Mouse (Mus musculus) hindbrain, embryonic 15.5 days (tissue): ENCODE data around the gene Spg11. TPM values are rescaled to one million over a fixed set of nuclear protein-coding genes. Genes with fewer than 3 reads are reported as not detected.

ENCODE experiments used
- ATAC-seq: fragments of 200-750 bp; cut with Nextera tagmentation; 2 replicates; pipeline ENCODE4 v1.8.0; 2017; ENCODE audit warnings: low read depth, moderate number of reproducible peaks, moderate TSS enrichment; ENCODE audit not compliant: low FRiP score
- H3K27ac ChIP-seq: fragments of 300-500 bp; sonication (generic); replicated peaks from 2 replicates; pipeline ENCODE4 v1.5.1; 2015; ENCODE audit warnings: mild to moderate bottlenecking, inconsistent platforms
- H3K27me3 ChIP-seq: fragments of 300-500 bp; sonication (generic); 2 replicates; pipeline ENCODE4 v1.6.1; 2015; ENCODE audit warnings: control low read depth, inconsistent platforms
- H3K36me3 ChIP-seq: fragments of 300-500 bp; sonication (generic); 2 replicates; pipeline ENCODE4 v1.6.1; 2015; ENCODE audit warnings: control low read depth, inconsistent platforms
- H3K4me1 ChIP-seq: fragments of 300-500 bp; sonication (generic); replicated peaks from 2 replicates; pipeline ENCODE4 v1.6.1; 2015; ENCODE audit warnings: control low read depth, inconsistent platforms
- H3K4me2 ChIP-seq: fragments of 300-500 bp; sonication (generic); 2 replicates; pipeline ENCODE4 v1.6.1; 2015; ENCODE audit warnings: moderate library complexity, mild to moderate bottlenecking, inconsistent platforms
- H3K4me3 ChIP-seq: fragments of 300-500 bp; sonication (generic); 2 replicates; pipeline ENCODE4 v1.5.1; 2015; ENCODE audit warnings: mild to moderate bottlenecking, inconsistent platforms
- H3K9ac ChIP-seq: fragments of 300-500 bp; sonication (generic); 2 replicates; pipeline ENCODE4 v1.6.1; 2015; ENCODE audit warnings: inconsistent platforms
- H3K9me3 ChIP-seq: fragments of 300-500 bp; sonication (generic); 2 replicates; pipeline ENCODE4 v1.6.1; 2016; ENCODE audit warnings: control low read depth, inconsistent platforms
- WGBS: fragments of 180-500 bp; shearing (Covaris S2); methylation state at CpG from one replicate; pipeline ENCODE4 v1.1.7; 2015; 5-methylcytosine and 5-hydroxymethylcytosine counted together
- polyA plus RNA-seq: library from polyadenylated mRNA; unstranded; fragments of >200 nt; fragmentation: Nextera tagmentation; extraction: Ambion mirVana; gene quantifications from 2 replicates; pipeline ENCODE4 v1.2.1, GENCODE M21; 2015

The Spg11 gene
- polyA plus RNA-seq, 1 experiment from 2014 or later = 6.8 TPM

DNA sequence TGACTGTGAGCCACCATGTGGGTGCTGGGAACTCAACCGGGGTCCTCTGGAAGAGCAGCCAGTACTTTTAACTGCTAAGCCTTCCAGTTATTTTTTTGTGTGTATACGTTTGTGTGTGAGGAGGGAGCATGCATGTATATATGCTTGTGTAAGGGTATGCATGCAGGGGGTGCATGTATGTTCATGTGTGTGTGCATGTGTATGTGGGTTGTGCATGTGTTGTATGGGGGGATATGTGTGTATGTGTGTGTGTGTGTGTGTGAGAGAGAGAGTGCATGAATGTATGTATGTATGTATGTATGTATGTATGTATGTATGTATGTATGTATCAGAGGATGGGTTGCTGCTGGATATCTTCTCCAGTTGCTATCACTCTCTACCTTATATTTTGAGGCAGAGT lies 36.3 kb upstream of the Spg11 start:
- ATAC-seq = no peak
- Histone ChIP-seq H3K4me1 (no peaks in the 10 kb centered on the region), H3K36me3 (no peaks in the 10 kb centered on the region), H3K4me3 (no peak overlapping the region), H3K9me3 (no peaks in the 10 kb centered on the region), H3K4me2 (no peak overlapping the region), H3K27me3 (no peaks in the 10 kb centered on the region), H3K27ac (no peak overlapping the region), H3K9ac (no peak overlapping the region)
- 90% methylated on average over 2 of the region's 2 CpGs for WGBS

DNA sequence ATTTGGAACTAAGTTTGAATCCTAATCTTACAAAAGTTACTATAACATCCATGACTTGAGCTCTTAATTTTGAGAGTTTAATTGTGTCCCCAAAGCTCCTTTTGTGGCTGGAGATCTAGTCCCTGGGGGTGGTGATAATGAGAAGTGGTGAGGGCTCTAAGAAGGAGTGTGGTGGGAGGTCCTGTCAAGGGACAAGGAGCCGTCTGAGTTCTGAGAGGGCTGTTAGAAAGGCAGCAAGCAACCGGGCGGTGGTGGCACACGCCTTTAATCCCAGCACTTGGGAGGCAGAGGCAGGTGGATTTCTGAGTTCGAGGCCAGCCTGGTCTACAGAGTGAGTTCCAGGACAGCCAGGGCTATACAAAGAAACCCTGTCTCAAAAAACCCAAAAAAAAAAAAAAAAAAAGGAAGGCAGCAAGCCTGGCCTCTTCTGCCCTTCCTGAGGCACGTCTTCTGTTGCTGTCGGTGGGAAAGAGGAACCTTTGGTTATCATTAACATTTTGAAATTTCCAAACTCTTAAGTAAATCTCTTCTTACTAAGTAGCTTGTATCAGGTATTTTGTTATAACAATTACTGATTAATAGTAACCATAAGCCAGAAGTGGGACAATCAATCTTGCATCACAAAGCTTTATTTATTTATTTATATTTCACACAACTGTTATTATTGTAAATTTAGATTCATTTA lies 35.6 kb upstream of the Spg11 start:
- Histone ChIP-seq H3K4me2 (no peak overlapping the region), H3K9me3 (no peaks in the 10 kb centered on the region), H3K4me1 (no peaks in the 10 kb centered on the region), H3K27ac (no peak overlapping the region), H3K4me3 (no peak overlapping the region), H3K27me3 (no peaks in the 10 kb centered on the region), H3K9ac (no peak overlapping the region), H3K36me3 (no peaks in the 10 kb centered on the region)
- WGBS = 92% methylated on average over 7 of the region's 7 CpGs
- ATAC-seq = no peak

DNA sequence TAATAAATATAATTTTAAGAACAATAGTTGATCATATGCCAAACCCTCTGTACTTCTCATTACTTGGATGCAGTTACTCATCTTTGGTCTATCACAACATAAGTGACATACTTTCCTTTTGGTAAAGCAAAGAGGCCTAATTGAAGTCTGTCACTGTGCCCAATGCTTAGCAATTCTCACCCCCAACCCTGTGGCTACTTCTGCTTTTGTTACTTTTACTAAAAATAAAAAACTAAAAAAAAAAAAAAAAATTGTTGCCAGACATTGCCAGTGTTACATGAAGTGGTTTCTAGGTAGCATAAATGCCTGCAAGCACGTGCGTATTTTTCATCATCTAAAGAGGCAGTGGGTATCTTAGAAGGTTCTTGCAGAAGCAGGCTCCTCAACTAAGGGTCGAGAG lies 34.7 kb upstream of the Spg11 start:
- Histone ChIP-seq H3K4me3 (no peak overlapping the region), H3K9ac (no peak overlapping the region), H3K9me3 (no peaks in the 10 kb centered on the region), H3K4me1 (0 out of 2 replicates have a peak, but pooled peaks cover 9% of the 10 kb centered on the region), H3K36me3 (no peaks in the 10 kb centered on the region), H3K27ac (no peak overlapping the region), H3K4me2 (no peak overlapping the region), H3K27me3 (no peaks in the 10 kb centered on the region)
- 88% methylated on average over 3 of the region's 3 CpGs for WGBS
- ATAC-seq = no peak

DNA sequence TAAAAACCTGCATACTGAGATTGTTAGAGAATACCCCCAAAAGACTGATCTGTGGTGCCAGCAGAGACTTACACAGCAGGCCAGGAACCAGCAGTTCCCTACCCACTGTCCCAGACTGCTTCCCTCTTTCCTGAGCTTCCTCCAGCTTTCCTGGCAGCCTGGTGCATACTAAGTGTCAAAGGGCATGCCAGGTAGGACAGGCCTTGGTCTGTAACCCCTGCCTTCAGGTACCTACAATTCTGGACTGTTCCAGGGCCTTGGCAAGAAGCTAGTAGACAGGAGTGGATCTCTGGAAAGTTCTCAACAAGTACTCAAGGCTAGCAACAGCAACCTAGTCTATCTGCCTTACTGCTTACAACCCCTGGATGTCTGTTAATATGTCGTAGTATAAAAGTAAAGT lies 33.0 kb upstream of the Spg11 start:
- H3K4me2 ChIP-seq = no peak overlapping the region
- 0 out of 2 replicates have a peak, but pooled peaks cover 13% of the 10 kb centered on the region for H3K4me1 ChIP-seq
- no peak for ATAC-seq
- 89% methylated on average over 1 of the region's 1 CpGs for WGBS
- H3K4me3 ChIP-seq = no peak overlapping the region
- no peak overlapping the region for H3K9ac ChIP-seq
- H3K36me3 ChIP-seq = no peaks in the 10 kb centered on the region
- no peaks in the 10 kb centered on the region for H3K27me3 ChIP-seq
- no peaks in the 10 kb centered on the region for H3K9me3 ChIP-seq
- no peak overlapping the region for H3K27ac ChIP-seq

DNA sequence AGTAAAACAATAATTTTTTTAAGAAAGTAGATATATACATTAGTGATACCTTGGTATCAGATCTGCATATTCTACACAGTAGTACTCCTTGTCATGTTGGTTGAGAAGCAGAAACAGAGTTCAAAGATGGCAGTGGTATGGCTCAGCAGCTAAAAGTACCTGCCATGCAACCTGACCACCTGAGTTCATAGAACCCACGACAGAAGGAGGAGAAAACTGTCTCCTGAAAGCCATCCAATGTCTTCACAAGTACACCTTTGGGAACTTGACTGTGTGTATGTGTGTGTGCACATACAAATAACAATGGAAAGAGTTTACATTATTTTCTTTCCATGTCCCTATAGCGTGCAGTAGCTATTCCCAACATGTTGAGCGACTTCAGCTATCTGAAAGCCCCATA lies 31.5 kb upstream of the Spg11 start:
- Histone ChIP-seq H3K27ac (no peak overlapping the region), H3K4me3 (no peak overlapping the region), H3K27me3 (no peaks in the 10 kb centered on the region), H3K4me1 (0 out of 2 replicates have a peak, but pooled peaks cover 13% of the 10 kb centered on the region), H3K36me3 (no peaks in the 10 kb centered on the region), H3K9ac (no peak overlapping the region), H3K4me2 (no peak overlapping the region), H3K9me3 (no peaks in the 10 kb centered on the region)
- WGBS = 90% methylated on average over 3 of the region's 3 CpGs
- ATAC-seq = no peak

DNA sequence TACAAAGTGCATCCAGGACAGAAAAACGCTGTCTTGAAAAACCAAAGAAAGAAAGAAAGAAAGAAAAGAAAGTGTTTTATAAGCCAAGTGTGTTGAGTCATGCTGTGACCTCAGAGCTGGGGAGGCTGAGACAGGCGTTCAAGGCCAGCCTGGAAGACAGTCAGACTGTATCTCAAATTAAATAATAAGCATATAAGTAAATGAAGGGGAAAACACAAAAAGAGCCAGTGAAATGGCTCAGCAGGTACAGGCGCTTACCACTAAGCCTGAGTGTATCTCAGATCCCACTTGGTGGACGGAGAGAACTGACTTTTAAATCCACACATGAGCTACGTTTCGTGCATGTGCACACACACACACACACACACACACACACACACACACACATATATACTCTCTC lies 31.1 kb upstream of the Spg11 start:
- WGBS = 89% methylated on average over 6 of the region's 6 CpGs
- Histone ChIP-seq H3K9ac (no peak overlapping the region), H3K4me1 (0 out of 2 replicates have a peak, but pooled peaks cover 13% of the 10 kb centered on the region), H3K27me3 (no peaks in the 10 kb centered on the region), H3K27ac (no peak overlapping the region), H3K9me3 (no peaks in the 10 kb centered on the region), H3K36me3 (no peaks in the 10 kb centered on the region), H3K4me3 (no peak overlapping the region), H3K4me2 (peak overlapping the region; percentile 91; the same call in 1 of the 2 replicates)
- ATAC-seq = no peak

DNA sequence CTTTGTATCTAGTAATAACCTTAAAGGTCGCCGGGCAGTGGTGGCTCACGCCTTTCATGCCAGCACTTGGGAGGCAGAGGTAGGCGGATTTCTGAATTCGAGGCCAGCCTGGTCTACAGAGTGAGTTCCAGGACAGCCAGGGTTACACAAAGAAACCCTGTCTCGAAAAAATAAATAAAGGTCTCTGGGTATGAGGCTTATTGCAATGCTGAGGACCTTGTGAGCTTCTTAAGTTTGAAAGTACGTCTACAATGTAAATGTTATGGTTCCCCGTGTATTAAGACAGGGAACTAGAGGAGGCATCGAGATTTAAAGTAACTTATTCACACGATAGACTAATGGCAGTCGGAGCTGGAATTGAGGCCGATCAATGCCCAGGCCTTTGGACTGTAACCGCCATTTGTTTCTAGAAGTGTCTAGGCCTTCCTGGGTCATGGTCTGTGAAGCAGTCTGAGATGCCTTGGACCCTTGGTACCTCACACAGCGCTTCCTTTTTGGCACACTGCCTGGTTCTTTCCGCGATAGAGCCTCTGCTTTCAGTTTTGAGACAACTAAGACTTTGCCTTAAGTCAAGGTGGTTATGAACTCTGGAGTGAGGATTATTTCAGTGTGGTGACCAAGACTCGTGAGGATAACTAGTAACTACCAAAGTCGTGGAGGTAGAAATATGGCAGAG lies 30.2 kb upstream of the Spg11 start:
- 33% methylated on average over 18 of the region's 18 CpGs for WGBS
- H3K4me2 ChIP-seq = peak overlapping the region; percentile 91
- no peaks in the 10 kb centered on the region for H3K36me3 ChIP-seq
- peak overlapping the region; percentile 65 for H3K9ac ChIP-seq
- 0 out of 2 replicates have a peak, but pooled peaks cover 13% of the 10 kb centered on the region for H3K4me1 ChIP-seq
- H3K27ac ChIP-seq = peak overlapping the region; percentile 55; the same call in 1 of the 2 replicates
- H3K4me3 ChIP-seq = peak overlapping the region; percentile 57
- H3K9me3 ChIP-seq = no peaks in the 10 kb centered on the region
- H3K27me3 ChIP-seq = no peaks in the 10 kb centered on the region
- ATAC-seq = no peak

DNA sequence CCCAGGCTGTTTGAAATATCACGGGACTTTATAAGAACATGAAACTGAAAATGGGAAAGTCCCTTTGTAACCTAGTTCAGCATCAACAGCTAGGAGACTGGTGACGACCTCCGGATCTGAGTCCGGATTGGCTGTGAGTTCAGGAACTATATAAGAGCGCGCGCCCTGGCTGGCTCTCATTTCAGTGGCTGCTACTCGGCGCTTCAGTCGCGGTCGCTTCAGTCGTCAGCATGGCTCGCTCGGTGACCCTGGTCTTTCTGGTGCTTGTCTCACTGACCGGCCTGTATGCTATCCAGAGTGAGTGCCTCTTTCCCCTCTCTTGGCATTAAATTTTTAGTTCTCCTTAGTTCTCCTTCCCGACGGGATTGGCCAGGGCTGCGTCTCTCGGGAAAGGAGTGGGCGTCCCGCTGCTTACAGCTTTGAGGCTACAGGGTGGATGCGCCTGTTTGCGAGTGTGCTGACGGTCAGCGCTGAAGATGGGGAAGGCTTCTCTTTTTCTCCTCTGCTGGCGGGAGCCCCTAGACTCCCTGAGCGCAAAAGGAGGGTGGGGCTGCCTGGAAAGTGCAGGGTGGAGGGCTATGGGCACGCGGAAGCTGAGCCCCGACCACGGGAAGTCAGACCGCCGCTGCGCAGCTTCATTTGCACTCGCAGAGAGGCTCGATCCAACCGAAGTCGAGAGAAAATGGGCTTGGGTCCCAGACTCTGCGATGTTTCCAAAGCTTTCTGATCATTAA lies 29.5 kb upstream of the Spg11 start, which contains the start of gene B2m:
Gene B2m, plus strand, starts transcription at position 179 of the 734 bp plus-strand sequence.
- 0 out of 2 replicates have a peak, but pooled peaks cover 13% of the 10 kb centered on the region for H3K4me1 ChIP-seq
- peak within 1 kb of the TSS; percentile 57 for H3K4me3 ChIP-seq
- H3K27ac ChIP-seq = peak within 1 kb of the TSS; percentile 55
- WGBS = under 1% methylated on average over 40 of the region's 40 CpGs
- peak; percentile 97 for ATAC-seq
- H3K4me2 ChIP-seq = peak within 1 kb of the TSS; percentile 91
- H3K9ac ChIP-seq = peak within 1 kb of the TSS; percentile 65
- H3K36me3 ChIP-seq = no peaks in the 10 kb centered on the region
- H3K27me3 ChIP-seq = no peaks in the 10 kb centered on the region
- H3K9me3 ChIP-seq = no peaks in the 10 kb centered on the region

DNA sequence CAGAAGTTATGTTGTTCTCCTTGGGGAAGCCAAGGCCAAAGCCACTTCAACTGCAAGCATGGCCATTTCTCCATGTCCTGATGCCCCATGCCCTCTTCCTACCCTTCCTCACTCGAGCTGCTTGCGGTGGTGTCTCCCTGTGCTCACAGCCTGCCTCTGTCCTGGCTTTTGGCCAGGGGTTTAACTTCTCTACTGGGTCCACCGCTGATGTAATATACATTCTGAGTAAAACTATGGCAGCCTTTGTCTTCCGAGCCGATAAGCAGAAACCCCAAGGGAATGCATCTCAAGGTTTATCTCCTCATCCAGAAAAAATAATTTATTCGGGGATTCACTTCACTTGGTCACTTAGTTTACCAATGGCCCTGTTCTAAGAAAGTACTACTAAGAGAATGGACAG lies 28.5 kb upstream of the Spg11 start:
- no peak for ATAC-seq
- peak overlapping the region; percentile 91; the same call in 1 of the 2 replicates for H3K4me2 ChIP-seq
- H3K4me1 ChIP-seq = 0 out of 2 replicates have a peak, but pooled peaks cover 13% of the 10 kb centered on the region
- 0 out of 2 replicates have a peak overlapping the region, but pooled peaks have one; percentile 2 for H3K27ac ChIP-seq
- WGBS = 68% methylated on average over 6 of the region's 6 CpGs
- no peaks in the 10 kb centered on the region for H3K36me3 ChIP-seq
- no peak overlapping the region for H3K9ac ChIP-seq
- no peaks in the 10 kb centered on the region for H3K9me3 ChIP-seq
- H3K27me3 ChIP-seq = no peaks in the 10 kb centered on the region
- no peak overlapping the region for H3K4me3 ChIP-seq

DNA sequence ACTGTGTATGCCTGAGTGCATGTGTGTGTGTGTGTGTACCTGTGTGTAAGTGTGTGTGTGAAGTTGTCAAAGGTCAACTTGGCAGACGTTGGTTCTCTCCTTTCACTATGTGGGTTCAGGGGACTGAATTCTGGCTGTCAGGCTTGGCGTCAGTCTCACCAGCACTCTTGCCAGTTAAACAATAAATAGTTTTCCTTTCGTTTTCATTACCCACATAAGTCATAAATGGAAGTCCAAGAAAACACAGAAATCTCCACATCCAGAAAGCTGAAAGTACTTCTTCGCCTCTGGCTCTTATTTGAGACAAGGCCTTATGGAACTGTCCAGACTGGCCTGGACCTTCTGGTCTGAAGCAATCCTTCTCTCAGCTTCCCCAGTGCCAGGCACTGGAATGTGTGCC lies 27.6 kb upstream of the Spg11 start:
- Histone ChIP-seq H3K4me2 (no peak overlapping the region), H3K4me1 (0 out of 2 replicates have a peak, but pooled peaks cover 13% of the 10 kb centered on the region), H3K27ac (no peak overlapping the region), H3K9ac (no peak overlapping the region), H3K9me3 (no peaks in the 10 kb centered on the region), H3K4me3 (no peak overlapping the region), H3K36me3 (no peaks in the 10 kb centered on the region), H3K27me3 (no peaks in the 10 kb centered on the region)
- no peak for ATAC-seq
- 72% methylated on average over 4 of the region's 4 CpGs for WGBS

DNA sequence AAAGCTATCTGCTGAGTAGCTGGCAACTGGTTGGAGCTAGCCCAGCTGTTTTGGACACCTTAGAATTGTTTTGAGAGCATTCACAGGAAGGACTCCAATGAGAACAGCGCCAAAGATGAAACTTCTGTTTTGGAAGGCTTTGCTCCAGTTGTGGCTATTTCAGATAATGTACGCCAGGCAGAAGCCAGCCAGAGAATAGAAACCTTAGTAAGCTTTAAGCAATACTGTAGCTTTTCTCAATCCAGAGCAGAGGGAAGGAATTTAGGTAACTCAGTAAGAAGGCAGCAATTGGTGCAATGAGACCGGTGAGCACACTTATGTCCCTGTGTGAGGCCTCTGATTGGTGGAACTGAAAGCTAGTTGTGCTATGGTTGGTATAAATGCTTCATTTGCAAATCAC lies 24.9 kb upstream of the Spg11 start:
- Histone ChIP-seq H3K9me3 (no peaks in the 10 kb centered on the region), H3K4me1 (0 out of 2 replicates have a peak, but pooled peaks cover 7% of the 10 kb centered on the region), H3K4me3 (no peak overlapping the region), H3K27me3 (no peaks in the 10 kb centered on the region), H3K36me3 (no peaks in the 10 kb centered on the region), H3K4me2 (no peak overlapping the region), H3K27ac (no peak overlapping the region), H3K9ac (no peak overlapping the region)
- no peak for ATAC-seq
- 89% methylated on average over 3 of the region's 3 CpGs for WGBS
